Mouse (Mus musculus) hindbrain, embryonic 11.5 days (tissue): ENCODE measurements around the gene Ints1. TPM values are rescaled to one million over a fixed set of nuclear protein-coding genes. Genes with fewer than 3 reads are reported as not detected.
A peak's percentile ranks its signal among the peaks of the same experiment; 100 is the strongest.

ENCODE experiments used
- ATAC-seq: fragments of 200-750 bp; cut with Nextera tagmentation; 2 replicates; pipeline ENCODE4 v1.8.0; 2017; ENCODE audit warnings: mild to moderate bottlenecking, moderate TSS enrichment, moderate library complexity; ENCODE audit not compliant: low FRiP score
- DNase-seq: peaks from one replicate; pipeline ENCODE4 v3.0.0-alpha.2; 2015; ENCODE audit warnings: low spot score
- H3K27ac ChIP-seq: fragments of 300-500 bp; sonication (generic); 2 replicates; pipeline ENCODE4 v1.5.1; 2014; ENCODE audit warnings: mild to moderate bottlenecking, low read depth, low read length
- H3K27me3 ChIP-seq: fragments of 300-500 bp; sonication (generic); 2 replicates; pipeline ENCODE4 v1.6.1; 2014; ENCODE audit warnings: mild to moderate bottlenecking, low read length, moderate library complexity, mixed read lengths; ENCODE audit not compliant: control insufficient read depth, insufficient read depth
- H3K36me3 ChIP-seq: fragments of 300-500 bp; sonication (generic); 2 replicates; pipeline ENCODE4 v1.6.1; 2014; ENCODE audit warnings: mild to moderate bottlenecking, low read length, moderate library complexity, mixed read lengths; ENCODE audit not compliant: control insufficient read depth, insufficient read depth
- H3K4me1 ChIP-seq: fragments of 300-500 bp; sonication (generic); replicated peaks from 2 replicates; pipeline ENCODE4 v1.6.1; 2014; ENCODE audit warnings: low read length, mixed read lengths; ENCODE audit not compliant: control insufficient read depth, insufficient read depth
- H3K4me2 ChIP-seq: fragments of 300-500 bp; sonication (generic); replicated peaks from 2 replicates; pipeline ENCODE4 v1.6.1; 2014; ENCODE audit warnings: mild to moderate bottlenecking, low read depth, low read length
- H3K4me3 ChIP-seq: fragments of 300-500 bp; sonication (generic); 2 replicates; pipeline ENCODE4 v1.5.1; 2014; ENCODE audit warnings: low read depth, low read length
- H3K9ac ChIP-seq: fragments of 300-500 bp; sonication (generic); 2 replicates; pipeline ENCODE4 v1.6.1; 2014; ENCODE audit warnings: low read depth, low read length
- H3K9me3 ChIP-seq: fragments of 300-500 bp; sonication (generic); 2 replicates; pipeline ENCODE4 v1.6.1; 2016; ENCODE audit warnings: low read length; ENCODE audit not compliant: control insufficient read depth
- WGBS: fragments of 180-500 bp; shearing (Covaris S2); extraction: QIAGEN DNeasy Blood & Tissue Kit; methylation state at CpG from one replicate; pipeline ENCODE4 v1.1.7; 2014; 5-methylcytosine and 5-hydroxymethylcytosine counted together
- polyA plus RNA-seq: library from polyadenylated mRNA; unstranded; fragments of >200 nt; fragmentation: Nextera tagmentation; extraction: Ambion mirVana; gene quantifications from 2 replicates; pipeline ENCODE4 v1.2.1, GENCODE M21; 2014

Ints1 gene
- polyA plus RNA-seq, 1 experiment from 2014 or later: 26.3 TPM

GRCm38 (mm10) chr5:139815964-139816363 is 40.5 kb upstream of the Ints1 start:
- no peak overlapping the region for H3K4me2 ChIP-seq
- H3K9ac ChIP-seq: no peak overlapping the region
- H3K4me1 ChIP-seq: no peaks in the 10 kb centered on the region
- DNase-seq: no peak
- no peaks in the 10 kb centered on the region for H3K9me3 ChIP-seq
- 83% methylated on average over 6 of the region's 6 CpGs for WGBS
- no peak overlapping the region for H3K27ac ChIP-seq
- ATAC-seq: no peak
- peaks cover 16% of the 10 kb centered on the region for H3K27me3 ChIP-seq
- no peak overlapping the region for H3K4me3 ChIP-seq
- no peaks in the 10 kb centered on the region for H3K36me3 ChIP-seq

- WGBS: 12% methylated on average over 11 of the region's 13 CpGs
- Histone ChIP-seq H3K4me2 (no peak overlapping the region), H3K36me3 (no peaks in the 10 kb centered on the region), H3K4me1 (no peaks in the 10 kb centered on the region), H3K4me3 (no peak overlapping the region), H3K9ac (no peak overlapping the region), H3K9me3 (no peaks in the 10 kb centered on the region), H3K27me3 (peaks cover 16% of the 10 kb centered on the region), H3K27ac (no peak overlapping the region)
- DNase-seq: no peak
- ATAC-seq: no peak
Observed at GRCm38 (mm10) chr5:139813963-139814381, 38.5 kb upstream of the Ints1 start.

- no peak for DNase-seq
- H3K9ac ChIP-seq: no peak overlapping the region
- H3K27me3 ChIP-seq: peaks cover 16% of the 10 kb centered on the region
- H3K36me3 ChIP-seq: no peaks in the 10 kb centered on the region
- H3K4me1 ChIP-seq: no peaks in the 10 kb centered on the region
- no peaks in the 10 kb centered on the region for H3K9me3 ChIP-seq
- no peak for ATAC-seq
- H3K27ac ChIP-seq: no peak overlapping the region
- WGBS: 49% methylated on average over 10 of the region's 10 CpGs
- no peak overlapping the region for H3K4me3 ChIP-seq
- H3K4me2 ChIP-seq: no peak overlapping the region
Observed at GRCm38 (mm10) chr5:139813126-139813490, 37.6 kb upstream of the Ints1 start.

- H3K36me3 ChIP-seq: no peaks in the 10 kb centered on the region
- no peak overlapping the region for H3K9ac ChIP-seq
- H3K27ac ChIP-seq: no peak overlapping the region
- no peak overlapping the region for H3K4me2 ChIP-seq
- DNase-seq (no peak), ATAC-seq (no peak)
- H3K4me1 ChIP-seq: no peaks in the 10 kb centered on the region
- no peak overlapping the region for H3K4me3 ChIP-seq
- H3K27me3 ChIP-seq: peaks cover 16% of the 10 kb centered on the region
- H3K9me3 ChIP-seq: no peaks in the 10 kb centered on the region
- WGBS: 73% methylated on average over 20 of the region's 20 CpGs
Observed at GRCm38 (mm10) chr5:139812398-139813125, 37.1 kb upstream of the Ints1 start.

GRCm38 (mm10) chr5:139811677-139812397 is 36.4 kb upstream of the Ints1 start:
- no peaks in the 10 kb centered on the region for H3K36me3 ChIP-seq
- no peak overlapping the region for H3K4me3 ChIP-seq
- no peak overlapping the region for H3K9ac ChIP-seq
- no peak overlapping the region for H3K4me2 ChIP-seq
- 81% methylated on average over 15 of the region's 15 CpGs for WGBS
- H3K27ac ChIP-seq: no peak overlapping the region
- H3K4me1 ChIP-seq: no peaks in the 10 kb centered on the region
- H3K9me3 ChIP-seq: no peaks in the 10 kb centered on the region
- no peak for ATAC-seq
- H3K27me3 ChIP-seq: peaks cover 16% of the 10 kb centered on the region
- DNase-seq: no peak

GRCm38 (mm10) chr5:139809397-139809796 is 33.9 kb upstream of the Ints1 start:
- Histone ChIP-seq H3K9me3 (no peaks in the 10 kb centered on the region), H3K4me3 (no peak overlapping the region), H3K27ac (no peak overlapping the region), H3K36me3 (no peaks in the 10 kb centered on the region), H3K27me3 (peaks cover 16% of the 10 kb centered on the region), H3K4me2 (no peak overlapping the region), H3K4me1 (no peaks in the 10 kb centered on the region), H3K9ac (no peak overlapping the region)
- ATAC-seq: no peak
- 58% methylated on average over 4 of the region's 4 CpGs for WGBS
- DNase-seq: no peak

GRCm38 (mm10) chr5:139805924-139806323 is 30.4 kb upstream of the Ints1 start:
- Histone ChIP-seq H3K9me3 (no peaks in the 10 kb centered on the region), H3K27me3 (no peaks in the 10 kb centered on the region), H3K36me3 (no peaks in the 10 kb centered on the region), H3K4me1 (no peaks in the 10 kb centered on the region; the same call in 1 of the 2 replicates), H3K9ac (no peak overlapping the region), H3K27ac (no peak overlapping the region), H3K4me3 (no peak overlapping the region), H3K4me2 (no peak overlapping the region)
- DNase-seq (no peak), ATAC-seq (no peak)
- 89% methylated on average over 8 of the region's 8 CpGs for WGBS

- 0 out of 2 replicates have a peak, but pooled peaks cover 3% of the 10 kb centered on the region for H3K36me3 ChIP-seq
- DNase-seq (no peak), ATAC-seq (no peak)
- no peaks in the 10 kb centered on the region for H3K27me3 ChIP-seq
- no peak overlapping the region for H3K4me2 ChIP-seq
- H3K4me1 ChIP-seq: no peaks in the 10 kb centered on the region; the same call in 1 of the 2 replicates
- H3K9me3 ChIP-seq: no peaks in the 10 kb centered on the region
- WGBS: 90% methylated on average over 11 of the region's 11 CpGs
- H3K4me3 ChIP-seq: no peak overlapping the region
- H3K9ac ChIP-seq: no peak overlapping the region
- peak overlapping the region; percentile 49; the same call in 1 of the 2 replicates for H3K27ac ChIP-seq
Observed at GRCm38 (mm10) chr5:139804573-139805111, 29.2 kb upstream of the Ints1 start.
